Mouse (Mus musculus): ENCODE data around the gene Plin3. TPM values are rescaled to one million over a fixed set of nuclear protein-coding genes. Genes with fewer than 3 reads are reported as not detected.

Gene Plin3
- 62.7 and 71.7 TPM in 2 replicates for polyA plus RNA-seq (2016; fragmentation: Nextera tagmentation; extraction: Ambion mirVana)

- no peak for ATAC-seq (ENCODE audit: insufficient number of reproducible peaks, insufficient read depth, low FRiP score, low TSS enrichment, low read depth)
- H3K4me2 ChIP-seq, result peak within 1 kb of the TSS; percentile 73; the same call in 1 of the 2 replicates
- no peak within 1 kb of the TSS for H3K4me3 ChIP-seq (replicated peaks)
- H3K9me3 ChIP-seq, result no peaks in the 10 kb centered on the region
- peaks cover 45% of the 10 kb centered on the region for H3K4me1 ChIP-seq (replicated peaks)
- H3K36me3 ChIP-seq, result no peaks in the 10 kb centered on the region
- H3K27ac ChIP-seq, result peak within 1 kb of the TSS; percentile 96
- WGBS, result 97% methylated on average over 4 of the region's 4 CpGs
- no peaks in the 10 kb centered on the region for H3K27me3 ChIP-seq
- H3K9ac ChIP-seq (replicated peaks), result no peak within 1 kb of the TSS
Observed at GRCm38 (mm10) chr17:56292531-56293222, at the start of gene Plin3. TSS of gene Plin3 (minus strand) at chr17:56292873.

GRCm38 (mm10) chr17:56340717-56341116 is 48.0 kb upstream of the Plin3 start:
- no peak for ATAC-seq (ENCODE audit: insufficient number of reproducible peaks, insufficient read depth, low FRiP score, low TSS enrichment, low read depth)
- Histone ChIP-seq H3K4me2 (no peak overlapping the region), H3K27me3 (no peaks in the 10 kb centered on the region), H3K9me3 (no peaks in the 10 kb centered on the region), H3K27ac (no peak overlapping the region), H3K4me3 (replicated peaks) (no peak overlapping the region), H3K4me1 (replicated peaks) (no peaks in the 10 kb centered on the region), H3K36me3 (peaks cover 7% of the 10 kb centered on the region; the same call in 1 of the 2 replicates), H3K9ac (replicated peaks) (no peak overlapping the region)

- Histone ChIP-seq H3K27ac (no peak overlapping the region), H3K4me3 (replicated peaks) (no peak overlapping the region), H3K9me3 (no peaks in the 10 kb centered on the region), H3K36me3 (peaks cover 9% of the 10 kb centered on the region; the same call in 1 of the 2 replicates), H3K4me2 (no peak overlapping the region), H3K9ac (replicated peaks) (no peak overlapping the region), H3K4me1 (replicated peaks) (no peaks in the 10 kb centered on the region), H3K27me3 (no peaks in the 10 kb centered on the region)
- WGBS, result 60% methylated on average over 4 of the region's 4 CpGs
- no peak for ATAC-seq (ENCODE audit: insufficient number of reproducible peaks, insufficient read depth, low FRiP score, low TSS enrichment, low read depth)
Observed at GRCm38 (mm10) chr17:56338909-56339308, 46.2 kb upstream of the Plin3 start.

GRCm38 (mm10) chr17:56337791-56338190 is 45.1 kb upstream of the Plin3 start:
- no peak overlapping the region for H3K27ac ChIP-seq
- no peaks in the 10 kb centered on the region for H3K4me1 ChIP-seq (replicated peaks)
- no peak overlapping the region for H3K4me2 ChIP-seq
- H3K9me3 ChIP-seq, result no peaks in the 10 kb centered on the region
- no peak for ATAC-seq (ENCODE audit: insufficient number of reproducible peaks, insufficient read depth, low FRiP score, low TSS enrichment, low read depth)
- WGBS, result 96% methylated on average over 6 of the region's 6 CpGs
- H3K36me3 ChIP-seq, result peaks cover 9% of the 10 kb centered on the region; the same call in 1 of the 2 replicates
- no peaks in the 10 kb centered on the region for H3K27me3 ChIP-seq
- no peak overlapping the region for H3K4me3 ChIP-seq (replicated peaks)
- no peak overlapping the region for H3K9ac ChIP-seq (replicated peaks)

- H3K9ac ChIP-seq (replicated peaks), result no peak overlapping the region
- ATAC-seq (ENCODE audit: insufficient number of reproducible peaks, insufficient read depth, low FRiP score, low TSS enrichment, low read depth), result no peak
- no peak overlapping the region for H3K4me3 ChIP-seq (replicated peaks)
- H3K4me2 ChIP-seq, result no peak overlapping the region
- no peaks in the 10 kb centered on the region for H3K27me3 ChIP-seq
- peaks cover 9% of the 10 kb centered on the region; the same call in 1 of the 2 replicates for H3K36me3 ChIP-seq
- H3K27ac ChIP-seq, result no peak overlapping the region
- H3K9me3 ChIP-seq, result no peaks in the 10 kb centered on the region
- WGBS, result 58% methylated on average over 4 of the region's 4 CpGs
- no peaks in the 10 kb centered on the region for H3K4me1 ChIP-seq (replicated peaks)
Observed at GRCm38 (mm10) chr17:56337190-56337589, 44.5 kb upstream of the Plin3 start.

- peaks cover 5% of the 10 kb centered on the region for H3K4me1 ChIP-seq (replicated peaks)
- H3K27ac ChIP-seq, result peak overlapping the region; percentile 19; the same call in 1 of the 2 replicates
- no peak overlapping the region for H3K4me2 ChIP-seq
- 33% methylated on average over 8 of the region's 8 CpGs for WGBS
- H3K27me3 ChIP-seq, result no peaks in the 10 kb centered on the region
- H3K9me3 ChIP-seq, result no peaks in the 10 kb centered on the region
- H3K36me3 ChIP-seq, result peaks cover 12% of the 10 kb centered on the region; the same call in 1 of the 2 replicates
- H3K9ac ChIP-seq (replicated peaks), result no peak overlapping the region
- no peak for ATAC-seq (ENCODE audit: insufficient number of reproducible peaks, insufficient read depth, low FRiP score, low TSS enrichment, low read depth)
- no peak overlapping the region for H3K4me3 ChIP-seq (replicated peaks)
Observed at GRCm38 (mm10) chr17:56332987-56333386, 40.3 kb upstream of the Plin3 start.

GRCm38 (mm10) chr17:56331256-56331655 is 38.6 kb upstream of the Plin3 start:
- H3K27ac ChIP-seq, result no peak overlapping the region
- peaks cover 16% of the 10 kb centered on the region for H3K4me1 ChIP-seq (replicated peaks)
- no peak for ATAC-seq (ENCODE audit: insufficient number of reproducible peaks, insufficient read depth, low FRiP score, low TSS enrichment, low read depth)
- H3K9ac ChIP-seq (replicated peaks), result no peak overlapping the region
- no peak overlapping the region for H3K4me3 ChIP-seq (replicated peaks)
- H3K27me3 ChIP-seq, result no peaks in the 10 kb centered on the region
- no peaks in the 10 kb centered on the region for H3K9me3 ChIP-seq
- no peak overlapping the region for H3K4me2 ChIP-seq
- H3K36me3 ChIP-seq, result peaks cover 12% of the 10 kb centered on the region; the same call in 1 of the 2 replicates

GRCm38 (mm10) chr17:56330345-56330744 is 37.7 kb upstream of the Plin3 start:
- Histone ChIP-seq H3K27me3 (no peaks in the 10 kb centered on the region), H3K36me3 (peaks cover 12% of the 10 kb centered on the region; the same call in 1 of the 2 replicates), H3K9ac (replicated peaks) (0 out of 2 replicates have a peak overlapping the region, but pooled peaks have one; percentile 18), H3K4me1 (replicated peaks) (peaks cover 16% of the 10 kb centered on the region), H3K27ac (no peak overlapping the region), H3K4me2 (no peak overlapping the region), H3K9me3 (no peaks in the 10 kb centered on the region), H3K4me3 (replicated peaks) (no peak overlapping the region)
- WGBS, result 76% methylated on average over 3 of the region's 3 CpGs
- no peak for ATAC-seq (ENCODE audit: insufficient number of reproducible peaks, insufficient read depth, low FRiP score, low TSS enrichment, low read depth)

- Histone ChIP-seq H3K36me3 (peaks cover 6% of the 10 kb centered on the region; the same call in 1 of the 2 replicates), H3K27ac (no peak overlapping the region), H3K9ac (replicated peaks) (no peak overlapping the region), H3K9me3 (no peaks in the 10 kb centered on the region), H3K4me2 (no peak overlapping the region), H3K27me3 (no peaks in the 10 kb centered on the region), H3K4me1 (replicated peaks) (peaks cover 26% of the 10 kb centered on the region), H3K4me3 (replicated peaks) (no peak overlapping the region)
- no peak for ATAC-seq (ENCODE audit: insufficient number of reproducible peaks, insufficient read depth, low FRiP score, low TSS enrichment, low read depth)
Observed at GRCm38 (mm10) chr17:56329267-56329666, 36.6 kb upstream of the Plin3 start.

- H3K9me3 ChIP-seq, result no peaks in the 10 kb centered on the region
- peaks cover 29% of the 10 kb centered on the region for H3K36me3 ChIP-seq
- H3K27me3 ChIP-seq, result no peaks in the 10 kb centered on the region
- peak overlapping the region; percentile 91 for H3K9ac ChIP-seq (replicated peaks)
- peak overlapping the region; percentile 90 for H3K4me3 ChIP-seq (replicated peaks)
- peak overlapping the region; percentile 81 for H3K4me2 ChIP-seq
- peaks cover 27% of the 10 kb centered on the region for H3K4me1 ChIP-seq (replicated peaks)
- ATAC-seq (ENCODE audit: insufficient number of reproducible peaks, insufficient read depth, low FRiP score, low TSS enrichment, low read depth), result peak; percentile 11; the same call in 1 of the 2 replicates
- 3% methylated on average over 64 of the region's 67 CpGs for WGBS
- H3K27ac ChIP-seq, result peak overlapping the region; percentile 91
Observed at GRCm38 (mm10) chr17:56326153-56327147, 33.8 kb upstream of the Plin3 start.

Measured in limb, embryonic 12.5 days (tissue).